Mouse (Mus musculus) forebrain, embryonic 10.5 days (tissue): ENCODE measurements around the gene Cdkal1. TPM values are rescaled to one million over a fixed set of nuclear protein-coding genes. Genes with fewer than 3 reads are reported as not detected.

ENCODE experiments used
- DNase-seq: peaks from one replicate; pipeline ENCODE4 v3.0.0-alpha.2; 2017; ENCODE audit warnings: low spot score; ENCODE audit errors: extremely low spot score
- H3K27ac ChIP-seq: fragments of 300-500 bp; sonication (generic); 2 replicates; pipeline ENCODE4 v1.5.1; 2016; ENCODE audit warnings: mild to moderate bottlenecking
- H3K27me3 ChIP-seq: fragments of 300-500 bp; sonication (generic); 2 replicates; pipeline ENCODE4 v1.6.1; 2016; ENCODE audit warnings: mild to moderate bottlenecking; ENCODE audit not compliant: poor library complexity, severe bottlenecking
- H3K36me3 ChIP-seq: fragments of 300-500 bp; sonication (generic); replicated peaks from 2 replicates; pipeline ENCODE4 v1.6.1; 2016; ENCODE audit warnings: mild to moderate bottlenecking, moderate library complexity
- H3K4me1 ChIP-seq: fragments of 300-500 bp; sonication (generic); 2 replicates; pipeline ENCODE4 v1.6.1; 2016
- H3K4me3 ChIP-seq: fragments of 300-500 bp; sonication (generic); 2 replicates; pipeline ENCODE4 v1.5.1; 2016; ENCODE audit warnings: mild to moderate bottlenecking, moderate library complexity
- H3K9me3 ChIP-seq: fragments of 300-500 bp; sonication (generic); 2 replicates; pipeline ENCODE4 v1.6.1; 2016; ENCODE audit warnings: mild to moderate bottlenecking, moderate library complexity
- WGBS: fragments of 180-500 bp; shearing (Covaris S2); methylation state at CpG from one replicate; pipeline ENCODE4 v1.1.7; 2016; 5-methylcytosine and 5-hydroxymethylcytosine counted together
- polyA plus RNA-seq: library from polyadenylated mRNA; unstranded; fragments of >200 nt; fragmentation: Nextera tagmentation; extraction: Ambion mirVana; gene quantifications from 2 replicates; pipeline ENCODE4 v1.2.1, GENCODE M21; 2016

The Cdkal1 gene
- polyA plus RNA-seq, 1 experiment from 2014 or later = 34.3 TPM

- H3K9me3 ChIP-seq = no peaks in the 10 kb centered on the region
- no peaks in the 10 kb centered on the region for H3K36me3 ChIP-seq
- H3K4me1 ChIP-seq = no peaks in the 10 kb centered on the region
- no peak overlapping the region for H3K27ac ChIP-seq
- no peaks in the 10 kb centered on the region for H3K27me3 ChIP-seq
- H3K4me3 ChIP-seq = no peak overlapping the region
- WGBS = 81% methylated on average over 11 of the region's 11 CpGs
- DNase-seq = no peak
Observed at GRCm38 (mm10) chr13:29655841-29656365, 199.6 kb downstream of the Cdkal1 start.

GRCm38 (mm10) chr13:29653407-29653806, 202.1 kb downstream of the Cdkal1 start:
- H3K4me3 ChIP-seq = no peak overlapping the region
- H3K36me3 ChIP-seq = no peaks in the 10 kb centered on the region
- H3K9me3 ChIP-seq = no peaks in the 10 kb centered on the region
- no peak for DNase-seq
- H3K27ac ChIP-seq = no peak overlapping the region
- H3K27me3 ChIP-seq = no peaks in the 10 kb centered on the region
- whole genome bisulfite sequencing = 85% methylated on average over 4 of the region's 4 CpGs
- no peaks in the 10 kb centered on the region for H3K4me1 ChIP-seq

GRCm38 (mm10) chr13:29652791-29653190, 202.7 kb downstream of the Cdkal1 start:
- H3K27ac ChIP-seq = no peak overlapping the region
- no peaks in the 10 kb centered on the region for H3K9me3 ChIP-seq
- H3K36me3 ChIP-seq = no peaks in the 10 kb centered on the region
- no peak for DNase-seq
- no peak overlapping the region for H3K4me3 ChIP-seq
- 90% methylated on average over 6 of the region's 6 CpGs for WGBS
- no peaks in the 10 kb centered on the region for H3K27me3 ChIP-seq
- no peaks in the 10 kb centered on the region for H3K4me1 ChIP-seq

- Histone ChIP-seq H3K36me3 (no peaks in the 10 kb centered on the region), H3K4me3 (no peak overlapping the region), H3K9me3 (no peaks in the 10 kb centered on the region), H3K27ac (no peak overlapping the region), H3K27me3 (no peaks in the 10 kb centered on the region), H3K4me1 (no peaks in the 10 kb centered on the region)
- no peak for DNase-seq
- 94% methylated on average over 6 of the region's 6 CpGs for WGBS
Observed at GRCm38 (mm10) chr13:29650576-29651236, 204.8 kb downstream of the Cdkal1 start.

- WGBS = 83% methylated on average over 2 of the region's 2 CpGs
- Histone ChIP-seq H3K4me3 (no peak overlapping the region), H3K27me3 (no peaks in the 10 kb centered on the region), H3K36me3 (no peaks in the 10 kb centered on the region), H3K27ac (no peak overlapping the region), H3K9me3 (no peaks in the 10 kb centered on the region), H3K4me1 (no peaks in the 10 kb centered on the region)
- no peak for DNase-seq
Observed at GRCm38 (mm10) chr13:29649593-29649992, 205.9 kb downstream of the Cdkal1 start.

- Histone ChIP-seq H3K27me3 (no peaks in the 10 kb centered on the region), H3K9me3 (no peaks in the 10 kb centered on the region), H3K4me1 (0 out of 2 replicates have a peak, but pooled peaks cover 2% of the 10 kb centered on the region), H3K27ac (no peak overlapping the region), H3K36me3 (no peaks in the 10 kb centered on the region), H3K4me3 (no peak overlapping the region)
- 87% methylated on average over 2 of the region's 2 CpGs for WGBS
- DNase-seq = no peak
Observed at GRCm38 (mm10) chr13:29642226-29642625, 213.2 kb downstream of the Cdkal1 start.

GRCm38 (mm10) chr13:29641200-29641599, 214.3 kb downstream of the Cdkal1 start:
- H3K27me3 ChIP-seq = no peaks in the 10 kb centered on the region
- H3K27ac ChIP-seq = no peak overlapping the region
- 78% methylated on average over 5 of the region's 5 CpGs for WGBS
- no peaks in the 10 kb centered on the region for H3K36me3 ChIP-seq
- H3K9me3 ChIP-seq = no peaks in the 10 kb centered on the region
- H3K4me1 ChIP-seq = 0 out of 2 replicates have a peak, but pooled peaks cover 2% of the 10 kb centered on the region
- H3K4me3 ChIP-seq = no peak overlapping the region
- DNase-seq = no peak

GRCm38 (mm10) chr13:29640186-29640585, 215.3 kb downstream of the Cdkal1 start:
- no peaks in the 10 kb centered on the region for H3K9me3 ChIP-seq
- H3K27me3 ChIP-seq = no peaks in the 10 kb centered on the region
- no peak for DNase-seq
- H3K36me3 ChIP-seq = no peaks in the 10 kb centered on the region
- WGBS = 91% methylated on average over 1 of the region's 1 CpGs
- 0 out of 2 replicates have a peak, but pooled peaks cover 2% of the 10 kb centered on the region for H3K4me1 ChIP-seq
- H3K4me3 ChIP-seq = no peak overlapping the region
- H3K27ac ChIP-seq = no peak overlapping the region

- H3K9me3 ChIP-seq = no peaks in the 10 kb centered on the region
- H3K4me1 ChIP-seq = 0 out of 2 replicates have a peak, but pooled peaks cover 2% of the 10 kb centered on the region
- H3K36me3 ChIP-seq = no peaks in the 10 kb centered on the region
- 95% methylated on average over 4 of the region's 4 CpGs for WGBS
- no peaks in the 10 kb centered on the region for H3K27me3 ChIP-seq
- no peak overlapping the region for H3K27ac ChIP-seq
- H3K4me3 ChIP-seq = no peak overlapping the region
- DNase-seq = no peak
Observed at GRCm38 (mm10) chr13:29638303-29638702, 217.2 kb downstream of the Cdkal1 start.

GRCm38 (mm10) chr13:29637788-29638187, 217.7 kb downstream of the Cdkal1 start:
- 92% methylated on average over 6 of the region's 6 CpGs for WGBS
- Histone ChIP-seq H3K9me3 (no peaks in the 10 kb centered on the region), H3K27ac (no peak overlapping the region), H3K4me1 (0 out of 2 replicates have a peak, but pooled peaks cover 2% of the 10 kb centered on the region), H3K4me3 (no peak overlapping the region), H3K36me3 (no peaks in the 10 kb centered on the region), H3K27me3 (no peaks in the 10 kb centered on the region)
- no peak for DNase-seq

- 83% methylated on average over 3 of the region's 3 CpGs for WGBS
Observed at GRCm38 (mm10) chr13:29635581-29635980, 219.9 kb downstream of the Cdkal1 start.

GRCm38 (mm10) chr13:29631342-29631741, 224.1 kb downstream of the Cdkal1 start:
- no peak overlapping the region for H3K4me3 ChIP-seq
- no peaks in the 10 kb centered on the region for H3K9me3 ChIP-seq
- peaks cover 7% of the 10 kb centered on the region for H3K4me1 ChIP-seq
- DNase-seq = no peak
- H3K27me3 ChIP-seq = no peaks in the 10 kb centered on the region
- no peak overlapping the region for H3K27ac ChIP-seq
- H3K36me3 ChIP-seq = no peaks in the 10 kb centered on the region
- WGBS = 87% methylated on average over 5 of the region's 5 CpGs

More at GRCm38 (mm10) chr13:29635581-29635980, 219.9 kb downstream of the Cdkal1 start:
- Histone ChIP-seq H3K27ac (no peak overlapping the region), H3K4me1 (no peaks in the 10 kb centered on the region), H3K36me3 (no peaks in the 10 kb centered on the region), H3K4me3 (no peak overlapping the region), H3K27me3 (no peaks in the 10 kb centered on the region), H3K9me3 (no peaks in the 10 kb centered on the region)
- no peak for DNase-seq

GRCm38 (mm10) chr13:29628607-29629006, 226.9 kb downstream of the Cdkal1 start:
- no peak overlapping the region for H3K4me3 ChIP-seq
- no peak overlapping the region for H3K27ac ChIP-seq
- no peak for DNase-seq
- H3K27me3 ChIP-seq = no peaks in the 10 kb centered on the region
- H3K36me3 ChIP-seq = no peaks in the 10 kb centered on the region
- 59% methylated on average over 5 of the region's 5 CpGs for WGBS
- peaks cover 7% of the 10 kb centered on the region for H3K4me1 ChIP-seq
- no peaks in the 10 kb centered on the region for H3K9me3 ChIP-seq
